Mouse (Mus musculus): ENCODE results near the gene Sec13. TPM values are rescaled to one million over a fixed set of nuclear protein-coding genes. Genes with fewer than 3 reads are reported as not detected.

The Sec13 gene
- 100 to 1,000 TPM; 111 to 113 TPM for total RNA-seq (2021)
- long read RNA-seq, experiment 1, transcript Sec13-201 (9 exons, 1,353 nt): major isoform, 47 of 49 reads
- long read RNA-seq, experiment 1, partial matches to known transcripts: 1 of 49 reads
- long read RNA-seq, experiment 1, other reads (novel, unspliced or antisense): 1 of 49 reads
- long read RNA-seq, experiment 2, transcript Sec13-201 (9 exons, 1,353 nt): major isoform, 151 of 158 reads
- long read RNA-seq, experiment 2, partial matches to known transcripts: 4 of 158 reads
- long read RNA-seq, experiment 2, other reads (novel, unspliced or antisense): 3 of 158 reads

- DNase-seq (ENCODE audit: low spot score in 2 of 2): peak; percentile 82 to 92
Observed at GRCm38 (mm10) chr6:113740236-113741217, at the start of gene Sec13. Sec13 (minus strand) TSS chr6:113740743.

GRCm38 (mm10) chr6:113787459-113787968 lies 47.0 kb upstream of the Sec13 start:
- DNase-seq (ENCODE audit: low spot score in 2 of 2): no peak

DNA sequence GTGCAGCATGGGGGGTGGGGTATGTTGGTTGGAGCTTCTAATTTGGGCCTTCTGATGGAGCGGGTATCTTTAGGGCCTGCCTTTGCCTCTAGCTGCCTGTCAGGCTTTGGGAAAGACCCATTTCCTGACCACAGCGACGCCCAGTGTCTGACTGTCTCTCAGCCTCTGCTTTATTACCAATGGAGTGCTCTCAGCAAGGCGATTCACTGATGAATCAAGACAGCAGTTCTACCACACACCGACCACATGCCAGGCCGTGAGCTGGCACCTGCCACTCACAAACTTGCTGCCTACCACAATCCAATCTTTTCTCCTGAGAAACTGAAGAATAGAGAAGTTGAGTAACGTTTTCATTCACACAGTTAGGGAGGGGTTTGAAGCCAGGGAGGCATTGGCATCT lies 45.1 kb upstream of the Sec13 start:
- DNase-seq (ENCODE audit: low spot score in 2 of 2): no peak

- DNase-seq (ENCODE audit: low spot score in 2 of 2): no peak
Observed at GRCm38 (mm10) chr6:113778229-113778753, 37.7 kb upstream of the Sec13 start.

DNA sequence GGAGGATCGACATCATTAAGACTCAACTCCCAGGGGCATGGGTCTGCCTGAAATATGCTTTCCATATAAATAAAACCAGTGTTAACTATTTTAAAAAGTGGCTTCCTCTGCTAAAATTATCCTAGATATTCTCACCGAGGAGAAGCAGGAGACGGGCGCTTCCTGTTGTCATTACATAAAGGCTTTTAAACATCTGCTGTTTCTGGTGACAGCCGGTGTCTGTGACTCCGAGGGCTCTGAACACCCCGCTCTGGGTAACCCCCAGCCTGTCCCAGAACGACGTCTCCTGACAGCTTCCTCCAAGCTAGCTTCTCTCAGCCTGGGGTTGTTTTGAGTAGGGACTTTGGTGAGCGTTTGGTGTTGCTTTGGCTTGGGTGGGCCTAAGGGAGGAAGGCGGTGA lies 28.3 kb upstream of the Sec13 start:
- DNase-seq (ENCODE audit: low spot score in 2 of 2): no peak

- peak; percentile 28 to 30 for DNase-seq (ENCODE audit: low spot score in 2 of 2)
Observed at GRCm38 (mm10) chr6:113761644-113762043, 21.1 kb upstream of the Sec13 start.

DNA sequence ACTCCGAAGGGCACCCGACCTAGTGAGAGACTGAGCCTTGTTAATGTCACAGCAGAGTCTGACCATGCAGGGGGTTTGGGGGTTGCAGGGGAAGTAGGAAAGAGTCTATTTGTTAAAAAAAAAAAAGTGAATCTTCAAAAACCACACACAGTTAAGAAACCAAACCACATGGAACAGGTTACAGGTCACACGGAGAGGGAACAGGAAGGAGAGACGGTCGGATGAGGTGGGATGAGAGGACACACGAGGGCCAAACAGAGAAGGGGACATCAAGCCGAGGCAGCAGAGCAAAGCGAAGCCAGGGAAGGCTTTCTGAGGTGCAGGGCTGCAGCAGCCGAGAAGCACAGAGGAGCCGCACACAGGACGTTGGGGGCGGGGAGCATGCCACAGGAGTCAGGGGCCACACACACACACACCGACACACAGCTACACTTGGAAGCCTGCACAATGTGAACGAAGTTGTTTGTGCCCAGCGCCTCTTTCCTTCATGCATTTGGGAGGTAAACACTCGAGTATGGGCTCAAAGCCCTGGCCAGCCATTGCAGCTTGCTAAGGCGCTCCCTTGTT lies 8.7 kb upstream of the Sec13 start:
- DNase-seq (ENCODE audit: low spot score in 2 of 2): no peak

GRCm38 (mm10) chr6:113748351-113748750 lies 7.8 kb upstream of the Sec13 start:
- DNase-seq (ENCODE audit: low spot score in 2 of 2): no peak

- DNase-seq (ENCODE audit: low spot score in 2 of 2): no peak
Observed at GRCm38 (mm10) chr6:113747284-113747683, 6.7 kb upstream of the Sec13 start.

DNA sequence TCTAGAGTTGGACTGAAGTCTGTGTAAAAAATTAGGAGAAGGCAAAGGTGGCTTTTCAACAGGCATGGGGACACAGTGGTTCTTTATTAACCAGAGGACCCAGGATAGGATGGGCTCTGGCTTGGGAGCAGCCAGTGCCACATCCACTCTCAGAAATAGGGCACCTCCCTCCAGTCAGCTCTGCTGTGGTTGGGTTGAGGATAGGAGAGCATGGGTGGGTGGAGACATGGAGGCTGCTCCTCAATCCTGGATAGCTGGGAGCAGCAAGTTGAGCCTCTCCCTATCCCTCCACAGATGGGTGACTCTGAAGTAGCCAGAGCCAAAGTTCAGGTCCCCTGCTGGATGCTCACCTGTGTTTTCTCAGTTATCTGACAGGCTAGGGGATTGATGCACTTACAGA lies 4.6 kb upstream of the Sec13 start:
- no peak for DNase-seq (ENCODE audit: low spot score in 2 of 2)

- no peak for DNase-seq (ENCODE audit: low spot score in 2 of 2)
Observed at GRCm38 (mm10) chr6:113743111-113743510, 2.6 kb upstream of the Sec13 start.

- DNase-seq (ENCODE audit: low spot score in 2 of 2): no peak
Observed at GRCm38 (mm10) chr6:113742321-113742720, 1.8 kb upstream of the Sec13 start.

- DNase-seq (ENCODE audit: low spot score in 2 of 2): no peak
Observed at GRCm38 (mm10) chr6:113741425-113741824, 882 bp upstream of the Sec13 start.

DNA sequence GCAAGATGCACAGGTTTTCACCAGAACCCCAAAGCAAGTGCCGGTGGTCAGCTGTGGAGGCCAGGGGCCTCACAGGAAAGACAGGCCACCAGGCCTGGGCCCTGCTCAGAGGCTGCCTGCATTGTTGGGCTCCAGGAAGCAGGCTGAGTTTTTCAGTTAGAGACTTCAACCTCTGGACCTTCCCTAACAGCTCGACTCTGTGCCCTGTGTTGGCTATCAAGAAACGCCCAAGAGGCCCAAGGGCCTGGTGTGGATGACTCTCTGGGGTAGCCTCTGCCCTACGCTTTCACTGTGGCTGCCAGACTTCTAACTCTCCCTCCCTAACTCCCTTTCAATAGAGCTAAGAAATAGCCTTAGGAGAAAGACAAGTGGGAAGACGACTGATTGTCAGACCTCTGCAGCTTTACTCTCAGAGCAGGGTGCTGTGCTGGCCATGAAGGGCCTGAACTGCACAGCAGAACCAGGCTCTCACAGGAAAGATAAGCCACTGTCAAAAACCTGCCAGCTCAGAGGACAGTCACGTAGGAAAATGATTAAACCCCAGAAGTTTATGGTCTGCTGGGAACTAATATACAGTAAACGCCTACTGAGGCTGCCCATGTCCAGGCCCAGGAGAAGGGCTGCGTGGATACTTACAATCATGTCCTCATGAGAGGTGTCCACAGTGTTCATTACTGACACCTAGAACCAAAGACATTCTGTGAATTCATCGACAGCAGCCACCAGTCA lies 3.1 kb downstream of the Sec13 start:
- no peak for DNase-seq (ENCODE audit: low spot score in 2 of 2)

DNA sequence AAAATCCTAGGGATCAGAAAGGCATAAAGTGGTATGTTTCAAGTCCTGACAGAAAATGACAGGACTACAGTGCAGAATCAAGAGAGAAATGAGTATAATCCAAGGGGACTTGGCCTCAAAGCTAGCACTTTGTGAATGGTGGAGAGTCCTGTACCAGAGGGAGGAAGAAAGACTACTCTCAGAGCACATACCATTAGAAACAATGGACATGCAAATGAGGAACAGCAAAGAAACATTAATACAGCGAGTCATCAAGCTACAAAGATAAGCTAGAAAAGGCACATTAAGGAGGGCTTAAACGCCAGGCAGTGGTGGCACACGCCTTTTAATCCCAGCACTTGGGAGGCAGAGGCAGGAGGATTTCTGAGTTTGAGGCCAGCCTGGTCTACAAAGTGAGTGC lies 9.2 kb downstream of the Sec13 start:
- DNase-seq (ENCODE audit: low spot score in 2 of 2): no peak

DNA sequence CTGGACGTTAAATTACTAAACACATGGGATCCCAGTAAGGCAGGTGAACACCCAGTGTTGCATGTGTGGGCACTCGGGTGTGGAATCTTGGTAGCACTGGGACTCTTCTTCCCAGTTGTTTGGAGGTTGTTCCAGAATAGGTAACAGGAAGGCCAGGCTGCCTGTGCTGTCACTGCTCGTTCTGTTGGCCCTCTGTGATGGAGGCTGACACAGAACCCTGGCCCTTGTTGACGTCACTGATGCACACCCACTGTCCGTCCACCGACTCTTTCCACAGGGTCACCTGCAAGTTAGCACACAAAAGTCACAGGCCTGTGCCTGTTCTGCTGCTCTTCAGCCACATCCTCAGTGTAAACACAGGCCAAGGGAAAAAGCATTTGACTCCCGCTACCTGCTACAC lies 12.4 kb downstream of the Sec13 start:
- no peak for DNase-seq (ENCODE audit: low spot score in 2 of 2)

DNA sequence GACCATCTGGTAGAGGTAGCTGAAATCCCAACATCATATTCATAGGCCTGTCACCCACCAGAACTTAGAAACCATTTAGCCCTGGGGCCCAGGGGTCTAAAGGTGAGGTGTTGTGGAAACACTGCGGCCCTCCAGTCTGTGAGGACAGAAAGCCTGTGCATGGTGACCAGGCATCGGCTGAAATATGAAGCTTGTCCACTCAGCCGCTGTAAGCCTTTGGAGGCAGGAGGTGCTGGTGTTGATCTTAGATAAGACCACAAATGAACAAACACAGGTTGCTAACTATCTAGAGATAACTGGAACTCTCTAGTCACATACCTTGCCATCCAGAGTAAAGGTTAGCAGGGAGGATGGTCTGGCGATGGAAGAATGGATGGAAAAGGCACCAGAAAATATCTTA lies 19.5 kb downstream of the Sec13 start:
- DNase-seq (ENCODE audit: low spot score in 2 of 2): no peak

GRCm38 (mm10) chr6:113719878-113720277 lies 20.7 kb downstream of the Sec13 start, which contains the start of gene Ghrl:
Ghrl (minus strand) TSS chr6:113719880.
- no peak for DNase-seq (ENCODE audit: low spot score in 2 of 2)

DNA sequence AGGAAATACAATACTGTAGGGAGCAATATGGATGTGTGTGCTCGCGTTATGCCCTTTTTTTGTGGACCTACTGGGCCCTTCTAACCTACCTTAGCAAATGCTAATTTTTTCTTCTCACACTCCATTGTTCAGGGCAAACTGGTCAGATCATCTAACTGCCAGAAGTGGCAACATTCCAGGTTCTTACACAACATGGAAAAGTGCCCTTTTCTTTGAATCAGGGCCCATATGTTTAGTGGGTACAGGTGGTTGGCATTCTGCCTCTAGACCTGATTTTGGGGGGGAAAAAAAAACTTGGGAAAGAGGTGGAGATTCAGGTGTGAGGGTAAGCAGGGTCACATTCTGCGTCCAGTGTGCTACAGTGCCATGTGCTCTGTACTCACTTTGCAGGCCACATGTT lies 23.0 kb downstream of the Sec13 start:
- DNase-seq (ENCODE audit: low spot score in 2 of 2): no peak

GRCm38 (mm10) chr6:113714797-113715196 lies 25.7 kb downstream of the Sec13 start:
- DNase-seq (ENCODE audit: low spot score in 2 of 2): no peak

DNA sequence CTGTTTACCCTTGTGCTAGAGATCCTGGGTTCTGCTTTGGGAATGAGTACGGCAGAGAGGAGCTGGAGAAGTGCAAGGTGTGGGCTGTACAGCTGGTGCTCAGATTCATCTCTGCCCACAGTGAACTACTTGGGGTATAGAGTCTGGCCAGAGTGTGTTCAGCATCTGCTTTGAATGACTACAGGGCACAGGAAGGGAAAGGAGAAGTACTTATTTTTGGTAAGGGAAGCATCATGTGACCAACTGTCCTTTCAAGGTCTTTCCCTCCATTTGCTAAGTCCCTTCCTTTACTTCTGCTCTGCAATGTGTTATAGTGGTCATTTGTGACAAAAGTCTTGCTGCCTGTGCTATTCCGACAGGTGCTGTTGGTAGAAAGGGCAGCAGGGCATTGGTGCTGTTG lies 26.3 kb downstream of the Sec13 start:
- no peak for DNase-seq (ENCODE audit: low spot score in 2 of 2)

Data from adrenal gland, adult 18-20 months (tissue).